Comparison of ENCODE assay signal across 15 mouse cellular contexts in the genomic region with DNA sequence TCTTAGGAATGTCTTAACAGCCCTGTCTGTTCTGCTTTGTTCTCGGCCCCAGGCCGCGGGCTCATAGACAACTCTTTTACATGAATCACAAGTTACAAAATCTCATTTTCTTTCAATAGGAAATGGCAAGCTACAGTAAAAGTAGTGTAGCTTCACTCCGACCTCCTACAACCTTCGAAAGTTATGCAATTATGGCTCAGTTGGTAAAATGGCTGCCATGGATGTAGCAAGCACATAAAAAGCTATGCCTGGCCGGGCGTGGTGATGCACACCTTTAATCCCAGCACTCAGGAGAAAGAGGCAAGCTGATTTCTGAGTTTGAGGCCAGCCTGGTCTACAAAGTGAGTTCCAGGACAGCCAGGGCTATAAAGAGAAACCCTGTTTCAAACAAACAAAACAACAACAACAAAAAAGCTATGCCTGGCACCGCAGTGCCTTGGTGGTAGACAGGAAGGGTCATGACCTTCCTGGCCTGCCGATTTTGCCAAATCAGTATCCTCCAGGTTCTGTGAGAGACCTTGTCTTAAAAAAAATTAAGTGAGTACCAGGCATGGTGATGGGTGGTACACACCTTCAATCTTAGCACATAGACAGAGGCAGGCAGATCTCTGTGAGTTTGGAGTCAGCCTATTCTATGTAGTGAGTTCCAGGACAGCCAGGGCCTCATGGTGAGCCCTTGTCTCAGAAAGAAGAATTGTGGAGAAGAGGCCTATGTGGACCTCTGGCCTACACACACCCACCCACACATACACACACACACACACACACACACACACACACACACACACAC.
DNase-seq lines count a peak whose midpoint lies in the region; ATAC-seq lines count a peak whose summit lies in the region.
"Had no signal": no experiment of that assay in that cellular context is flagged by ENCODE, and none has a peak within 500 bp of the region (broad histone marks: within the 10 kb centered on the region; RNA-seq: fewer than 3 reads in every experiment).

No protein-coding gene starts in this region.

- 85% methylated on average over 9 of the region's 9 CpGs for WGBS in heart, embryonic 12.5 days
- WGBS in intestine, embryonic 16.5 days, result 83% methylated on average over 9 of the region's 9 CpGs
- 83% methylated on average over 9 of the region's 9 CpGs for WGBS in intestine, embryonic 15.5 days
- 92% methylated on average over 9 of the region's 9 CpGs for WGBS in forebrain, embryonic 13.5 days

- 0 out of 2 replicates have a peak overlapping the region, but pooled peaks have one; percentile 33 for H3K27ac ChIP-seq in heart, embryonic 12.5 days (ENCODE audit: poor library complexity, severe bottlenecking)
- H3K27ac ChIP-seq in intestine, embryonic 16.5 days (ENCODE audit: low read length), result peak overlapping the region; percentile 41; the same call in 1 of the 2 replicates
- no peak overlapping the region for H3K27ac ChIP-seq in intestine, embryonic 15.5 days
- no peak overlapping the region for H3K27ac ChIP-seq in forebrain, embryonic 13.5 days
- H3K27ac ChIP-seq: embryonic facial prominence, embryonic 10.5 days; gastrocnemius, adult 2 months; hindbrain, embryonic 15.5 days had no signal

- no peak overlapping the region for H3K4me3 ChIP-seq in heart, embryonic 12.5 days
- H3K4me3 ChIP-seq in intestine, embryonic 16.5 days (ENCODE audit: low read length), result no peak overlapping the region
- H3K4me3 ChIP-seq in intestine, embryonic 15.5 days (replicated peaks), result no peak overlapping the region
- H3K4me3 ChIP-seq in forebrain, embryonic 13.5 days, result no peak overlapping the region
- H3K4me3 ChIP-seq: embryonic facial prominence, embryonic 10.5 days; gastrocnemius, adult 2 months; hindbrain, embryonic 15.5 days had no signal

- H3K27me3 ChIP-seq in heart, embryonic 12.5 days (replicated peaks), result no peaks in the 10 kb centered on the region
- H3K27me3 ChIP-seq in intestine, embryonic 16.5 days (replicated peaks; ENCODE audit: control insufficient read depth, insufficient read depth, low read length), result no peaks in the 10 kb centered on the region
- H3K27me3 ChIP-seq in intestine, embryonic 15.5 days (replicated peaks), result no peaks in the 10 kb centered on the region
- H3K27me3 ChIP-seq in forebrain, embryonic 13.5 days, result peaks cover under 1% of the 10 kb centered on the region; the same call in 1 of the 2 replicates
- H3K27me3 ChIP-seq: hindbrain, embryonic 15.5 days had no signal

- DNase-seq in heart, adult 8-10 months (ENCODE audit: low spot score), result no peak
- DNase-seq in urinary bladder, postnatal 10 days (ENCODE audit: low spot score), result no peak
- DNase-seq: cerebellum, adult 11-12 months; cerebellum, adult 9-10 months; cerebellum, postnatal 36 days; gastrocnemius, adult 2 months; gastrocnemius, postnatal 25 days had no signal

- no peak overlapping the region for H3K4me2 ChIP-seq in heart, embryonic 12.5 days
- no peak overlapping the region for H3K4me2 ChIP-seq in intestine, embryonic 16.5 days (ENCODE audit: low read depth, low read length)
- H3K4me2 ChIP-seq in intestine, embryonic 15.5 days (replicated peaks), result no peak overlapping the region
- no peak overlapping the region for H3K4me2 ChIP-seq in forebrain, embryonic 13.5 days
- H3K4me2 ChIP-seq: hindbrain, embryonic 15.5 days had no signal

- peaks cover 10% of the 10 kb centered on the region for H3K4me1 ChIP-seq in heart, embryonic 12.5 days (replicated peaks)
- H3K4me1 ChIP-seq in intestine, embryonic 16.5 days (ENCODE audit: control insufficient read depth, insufficient read depth, low read length), result peaks cover 13% of the 10 kb centered on the region
- H3K4me1 ChIP-seq in intestine, embryonic 15.5 days (replicated peaks), result no peaks in the 10 kb centered on the region
- H3K4me1 ChIP-seq in forebrain, embryonic 13.5 days, result no peaks in the 10 kb centered on the region
- H3K4me1 ChIP-seq: hindbrain, embryonic 15.5 days had no signal

- H3K36me3 ChIP-seq in heart, embryonic 12.5 days, result no peaks in the 10 kb centered on the region
- H3K36me3 ChIP-seq in intestine, embryonic 16.5 days (ENCODE audit: control insufficient read depth, insufficient read depth, low read length), result no peaks in the 10 kb centered on the region
- H3K36me3 ChIP-seq in intestine, embryonic 15.5 days, result no peaks in the 10 kb centered on the region
- H3K36me3 ChIP-seq in forebrain, embryonic 13.5 days (ENCODE audit: poor library complexity, severe bottlenecking), result no peaks in the 10 kb centered on the region
- H3K36me3 ChIP-seq: embryonic facial prominence, embryonic 10.5 days; hindbrain, embryonic 15.5 days had no signal

- H3K9ac ChIP-seq in heart, embryonic 12.5 days, result no peak overlapping the region
- H3K9ac ChIP-seq in intestine, embryonic 16.5 days (ENCODE audit: low read depth, low read length), result no peak overlapping the region
- no peak overlapping the region for H3K9ac ChIP-seq in intestine, embryonic 15.5 days
- no peak overlapping the region for H3K9ac ChIP-seq in forebrain, embryonic 13.5 days
- H3K9ac ChIP-seq: hindbrain, embryonic 15.5 days had no signal

- H3K9me3 ChIP-seq in heart, embryonic 12.5 days (replicated peaks), result no peaks in the 10 kb centered on the region
- no peaks in the 10 kb centered on the region for H3K9me3 ChIP-seq in intestine, embryonic 16.5 days (ENCODE audit: control insufficient read depth, low read length)
- no peaks in the 10 kb centered on the region for H3K9me3 ChIP-seq in intestine, embryonic 15.5 days
- H3K9me3 ChIP-seq in forebrain, embryonic 13.5 days (replicated peaks), result no peaks in the 10 kb centered on the region
- H3K9me3 ChIP-seq: embryonic facial prominence, embryonic 10.5 days; hindbrain, embryonic 15.5 days had no signal

- no peak for ATAC-seq in heart, embryonic 12.5 days (ENCODE audit: insufficient number of reproducible peaks, low FRiP score)
- no peak for ATAC-seq in intestine, embryonic 16.5 days
- ATAC-seq in intestine, embryonic 15.5 days, result no peak
- ATAC-seq in common myeloid progenitor, adult 5-6 weeks (replicated peaks; ENCODE audit: low read depth, poor library complexity, severe bottlenecking), result 0 out of 2 replicates have a peak, but pooled peaks have one; percentile 7
- no peak for ATAC-seq in forebrain, embryonic 13.5 days
- ATAC-seq: forebrain, embryonic 14.5 days had no signal

Comparison
In these comparisons a context has a peak if more than half of its experiments do, and no peak if none do; other contexts are left out.
1. H3K27ac ChIP-seq: peak in heart, embryonic 12.5 days (single experiment) and intestine, embryonic 16.5 days (single experiment); none in intestine, embryonic 15.5 days (single experiment) and forebrain, embryonic 13.5 days (single experiment).